Mouse (Mus musculus) thymus, adult 2 months (tissue): ENCODE measurements around the gene Mab21l3.

Experiments used
- CTCF ChIP-seq: fragments of 200-500 bp; IDR thresholded peaks from 2 replicates; pipeline ENCODE4 v1.5.1; 2012; ENCODE audit warnings: mild to moderate bottlenecking, control low read depth, low read length, moderate library complexity, borderline replicate concordance; ENCODE audit not compliant: control insufficient read depth, poor library complexity, insufficient read depth; ENCODE audit errors: extremely low read depth
- POLR2A ChIP-seq: fragments of 200-500 bp; IDR thresholded peaks from 2 replicates; pipeline ENCODE4 v1.6.1; 2012; ENCODE audit warnings: mild to moderate bottlenecking, low read length, control low read depth, moderate library complexity; ENCODE audit not compliant: control insufficient read depth, poor library complexity, insufficient read depth; ENCODE audit errors: extremely low read depth

DNA sequence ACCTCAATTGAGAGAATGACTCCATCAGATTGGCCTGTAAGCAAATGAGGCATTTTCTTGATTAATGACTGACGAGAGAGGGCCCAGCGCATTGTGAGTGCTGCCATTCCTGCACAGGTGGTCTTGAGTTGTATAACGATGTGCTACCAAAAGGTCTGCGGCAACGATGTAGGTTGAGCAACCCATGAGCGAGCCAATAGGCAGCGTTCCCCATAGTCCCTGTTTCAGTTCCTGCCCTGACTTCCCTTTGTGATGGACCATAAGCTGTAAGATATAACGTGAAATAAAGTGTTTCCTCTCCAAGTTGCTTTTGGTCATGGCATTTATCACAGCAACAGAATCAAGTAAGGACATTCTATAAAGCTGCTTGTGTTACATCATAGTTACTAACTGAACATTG lies 73.0 kb downstream of the Mab21l3 start:
- TF ChIP-seq CTCF (no peak), POLR2A (no peak)
